Mouse (Mus musculus): ENCODE results near the gene Gm10134. TPM values are rescaled to one million over a fixed set of nuclear protein-coding genes. Genes with fewer than 3 reads are reported as not detected.

Gm10134 gene
- polyA plus RNA-seq, 1 experiment from 2014 or later = 2.6 TPM

DNA sequence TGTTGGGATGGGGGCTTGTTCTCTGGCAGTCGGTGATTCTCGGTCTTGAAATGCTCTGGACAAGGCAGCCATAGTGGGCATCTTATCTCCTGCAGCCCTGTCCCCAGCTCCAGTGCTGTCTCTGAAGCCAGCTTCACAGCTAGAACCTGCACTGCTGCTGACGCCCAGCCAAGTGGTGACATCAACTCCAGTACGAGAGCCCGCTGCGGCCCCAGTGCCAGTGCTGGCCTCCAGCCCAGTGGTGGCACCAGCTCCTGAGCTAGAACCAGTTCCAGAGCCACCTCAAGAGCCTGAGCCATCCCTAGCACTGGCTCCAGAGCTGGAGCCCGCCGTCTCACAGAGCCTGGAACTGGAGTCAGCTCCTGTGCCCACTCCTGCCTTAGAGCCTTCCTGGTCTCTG is 38.0 kb downstream of the Gm10134 start:
- no peaks in the 10 kb centered on the region for H3K9me3 ChIP-seq (ENCODE audit: control insufficient read depth, low read length)
- WGBS = 87% methylated on average over 8 of the region's 8 CpGs
- peaks cover 22% of the 10 kb centered on the region for H3K4me1 ChIP-seq (ENCODE audit: control insufficient read depth, insufficient read depth, low read depth, low read length)
- peaks cover 49% of the 10 kb centered on the region for H3K36me3 ChIP-seq (ENCODE audit: control insufficient read depth, insufficient read depth, low read length)
- H3K27me3 ChIP-seq (replicated peaks; ENCODE audit: control insufficient read depth, insufficient read depth, low read length) = no peaks in the 10 kb centered on the region
- no peak overlapping the region for H3K4me3 ChIP-seq (ENCODE audit: low read length)
- H3K27ac ChIP-seq (ENCODE audit: low read depth, low read length) = no peak overlapping the region
- no peak overlapping the region for H3K9ac ChIP-seq (ENCODE audit: low read depth, low read length)
- H3K4me2 ChIP-seq (ENCODE audit: low read length) = no peak overlapping the region
- ATAC-seq = no peak

DNA sequence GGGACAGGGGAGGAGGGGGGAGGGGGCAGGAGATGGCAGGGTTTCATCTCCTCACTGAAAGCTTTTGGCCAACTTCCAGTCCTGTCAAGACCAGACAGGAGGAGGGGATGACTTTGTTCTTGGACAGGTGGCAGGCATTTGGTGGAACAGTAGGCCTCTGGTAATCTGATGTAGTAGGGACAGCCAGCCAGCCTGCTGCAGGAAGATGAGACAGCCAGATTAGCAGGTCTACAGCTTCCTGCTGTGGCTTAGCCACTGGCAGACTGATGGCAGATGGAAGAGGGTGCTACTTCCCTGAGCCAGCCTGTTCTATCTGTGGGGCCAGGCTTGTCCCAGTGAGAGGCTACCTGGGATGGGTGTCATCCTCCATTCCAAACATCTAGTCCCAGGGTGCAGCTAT is 40.1 kb downstream of the Gm10134 start:
- peaks cover 2% of the 10 kb centered on the region; the same call in 1 of the 2 replicates for H3K4me1 ChIP-seq (ENCODE audit: control insufficient read depth, insufficient read depth, low read depth, low read length)
- no peaks in the 10 kb centered on the region for H3K9me3 ChIP-seq (ENCODE audit: control insufficient read depth, low read length)
- H3K27ac ChIP-seq (ENCODE audit: low read depth, low read length) = peak overlapping the region; percentile 63; the same call in 1 of the 2 replicates

DNA sequence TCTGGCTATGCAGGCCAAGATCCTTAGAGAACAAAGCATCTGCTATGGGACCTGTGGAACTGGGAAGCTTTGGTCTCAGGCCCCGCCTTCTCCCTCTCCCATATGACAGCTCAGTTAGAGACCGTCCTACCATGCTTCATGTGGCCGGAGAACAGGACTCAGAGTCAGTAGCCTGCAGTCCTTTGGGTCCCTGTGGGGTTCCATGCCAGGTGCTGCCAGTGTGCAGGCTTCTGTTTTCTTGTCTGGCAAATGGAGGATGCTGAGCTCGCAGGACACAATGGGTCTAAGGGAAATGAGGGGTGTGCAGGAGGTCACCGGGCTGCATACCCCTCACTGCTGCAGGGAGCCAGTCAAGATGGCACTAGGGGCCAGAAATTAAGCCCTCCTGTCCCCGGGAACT is 40.7 kb downstream of the Gm10134 start:
- no peaks in the 10 kb centered on the region for H3K27me3 ChIP-seq (replicated peaks; ENCODE audit: control insufficient read depth, insufficient read depth, low read length)
- peak overlapping the region; percentile 60; the same call in 1 of the 2 replicates for H3K27ac ChIP-seq (ENCODE audit: low read depth, low read length)
- H3K4me3 ChIP-seq (ENCODE audit: low read length) = no peak overlapping the region
- H3K36me3 ChIP-seq (ENCODE audit: control insufficient read depth, insufficient read depth, low read length) = peaks cover 76% of the 10 kb centered on the region
- 75% methylated on average over 6 of the region's 6 CpGs for WGBS
- ATAC-seq = no peak; the same call in 1 of the 2 replicates
- H3K4me1 ChIP-seq (ENCODE audit: control insufficient read depth, insufficient read depth, low read depth, low read length) = no peaks in the 10 kb centered on the region
- H3K9me3 ChIP-seq (ENCODE audit: control insufficient read depth, low read length) = no peaks in the 10 kb centered on the region
- H3K4me2 ChIP-seq (ENCODE audit: low read length) = no peak overlapping the region
- H3K9ac ChIP-seq (ENCODE audit: low read depth, low read length) = no peak overlapping the region

More for the DNA sequence above, 40.1 kb downstream of the Gm10134 start:
- no peak overlapping the region for H3K4me3 ChIP-seq (ENCODE audit: low read length)
- H3K9ac ChIP-seq (ENCODE audit: low read depth, low read length) = no peak overlapping the region
- H3K4me2 ChIP-seq (ENCODE audit: low read length) = no peak overlapping the region
- H3K36me3 ChIP-seq (ENCODE audit: control insufficient read depth, insufficient read depth, low read length) = peaks cover 70% of the 10 kb centered on the region
- peak; percentile 10; the same call in 1 of the 2 replicates for ATAC-seq
- H3K27me3 ChIP-seq (replicated peaks; ENCODE audit: control insufficient read depth, insufficient read depth, low read length) = no peaks in the 10 kb centered on the region

DNA sequence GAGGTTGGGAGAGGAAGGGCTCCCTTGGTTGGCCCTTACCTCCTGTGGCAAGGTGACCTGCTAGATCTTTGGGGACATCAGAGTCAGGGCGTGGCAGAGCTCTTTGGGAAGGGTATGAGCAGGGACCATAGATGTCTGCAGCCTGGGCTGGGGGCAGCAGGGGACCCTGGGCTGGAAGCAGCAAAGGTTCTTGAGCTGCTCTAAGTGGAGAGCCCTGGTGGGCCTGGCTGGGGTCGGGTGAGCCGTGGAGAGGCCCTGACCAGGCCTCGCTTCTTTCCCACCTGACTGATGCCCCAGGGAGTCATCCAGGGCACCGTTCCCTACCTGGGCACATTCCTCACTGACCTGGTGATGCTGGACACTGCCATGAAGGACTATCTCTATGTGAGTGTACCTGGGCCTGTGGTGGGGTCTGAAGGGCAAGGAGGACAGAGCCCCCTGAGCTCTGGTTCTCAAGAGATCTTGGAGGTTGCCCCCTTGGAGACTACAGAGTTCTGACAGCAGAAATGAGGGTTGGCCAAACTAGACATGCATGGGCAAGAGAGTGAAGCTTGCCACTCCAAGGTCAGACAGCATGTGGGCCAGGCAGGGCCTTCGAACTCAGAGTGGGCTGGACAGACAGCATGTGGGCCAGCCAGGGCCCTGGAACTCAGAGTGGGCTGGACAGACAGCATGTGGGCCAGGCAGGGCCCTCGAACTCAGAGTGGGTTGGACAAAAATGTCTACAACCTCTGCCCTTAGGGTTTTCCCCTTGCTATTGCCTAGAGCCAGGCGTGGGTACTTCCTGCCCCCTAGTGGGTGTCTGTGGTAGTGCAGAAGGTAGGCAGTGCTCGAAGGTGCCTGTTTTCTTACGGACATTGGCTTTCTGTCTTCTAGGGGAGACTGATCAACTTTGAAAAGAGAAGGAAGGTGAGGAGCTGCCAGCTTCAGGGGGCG is 41.6 kb downstream of the Gm10134 start:
- H3K27ac ChIP-seq (ENCODE audit: low read depth, low read length) = peak overlapping the region; percentile 6; the same call in 1 of the 2 replicates
- WGBS = 56% methylated on average over 11 of the region's 11 CpGs
- no peaks in the 10 kb centered on the region for H3K9me3 ChIP-seq (ENCODE audit: control insufficient read depth, low read length)
- H3K9ac ChIP-seq (ENCODE audit: low read depth, low read length) = no peak overlapping the region
- no peaks in the 10 kb centered on the region for H3K27me3 ChIP-seq (replicated peaks; ENCODE audit: control insufficient read depth, insufficient read depth, low read length)
- H3K4me2 ChIP-seq (ENCODE audit: low read length) = no peak overlapping the region
- H3K36me3 ChIP-seq (ENCODE audit: control insufficient read depth, insufficient read depth, low read length) = peaks cover 77% of the 10 kb centered on the region
- peak; percentile 18 for ATAC-seq
- H3K4me1 ChIP-seq (ENCODE audit: control insufficient read depth, insufficient read depth, low read depth, low read length) = no peaks in the 10 kb centered on the region
- H3K4me3 ChIP-seq (ENCODE audit: low read length) = no peak overlapping the region

DNA sequence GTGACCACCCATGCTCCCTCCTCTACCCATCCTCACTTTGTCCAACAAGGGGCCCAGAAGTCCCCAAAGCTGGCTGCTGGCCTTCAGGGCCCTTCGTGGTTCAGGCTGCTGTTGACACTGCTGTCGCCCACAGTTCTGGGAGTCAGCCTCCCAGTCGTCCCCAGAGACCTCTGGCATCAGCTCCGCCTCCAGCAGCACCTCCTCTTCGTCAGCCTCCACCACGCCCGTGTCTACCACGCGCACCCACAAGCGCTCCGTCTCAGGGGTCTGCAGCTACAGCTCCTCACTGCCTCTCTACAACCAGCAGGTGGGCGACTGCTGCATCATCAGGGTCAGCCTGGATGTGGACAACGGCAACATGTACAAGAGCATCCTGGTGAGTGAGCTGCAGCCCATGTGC is 43.3 kb downstream of the Gm10134 start:
- no peak for ATAC-seq
- no peaks in the 10 kb centered on the region for H3K9me3 ChIP-seq (ENCODE audit: control insufficient read depth, low read length)
- WGBS = 93% methylated on average over 13 of the region's 13 CpGs

DNA sequence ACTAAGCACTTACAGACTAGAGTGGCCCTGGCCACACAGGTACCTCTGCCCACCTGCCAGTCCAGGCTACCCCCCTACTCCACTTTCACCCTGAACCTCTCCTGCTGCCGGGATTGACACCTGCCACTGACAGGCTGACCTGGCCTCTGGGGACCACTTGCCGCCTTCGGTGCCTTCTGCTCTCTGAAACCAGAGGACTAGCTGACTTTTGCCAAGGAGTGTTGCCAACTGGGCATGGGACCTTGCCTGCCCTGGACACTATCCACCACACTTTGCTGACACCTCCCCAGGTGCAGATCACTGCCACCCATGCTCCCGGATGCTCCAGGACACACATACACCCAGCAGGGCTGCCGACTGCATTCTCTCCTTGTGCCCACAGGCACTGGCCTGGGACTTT is 46.4 kb downstream of the Gm10134 start:
- Histone ChIP-seq H3K9me3 (ENCODE audit: control insufficient read depth, low read length) (no peaks in the 10 kb centered on the region), H3K27me3 (replicated peaks; ENCODE audit: control insufficient read depth, insufficient read depth, low read length) (no peaks in the 10 kb centered on the region), H3K4me1 (ENCODE audit: control insufficient read depth, insufficient read depth, low read depth, low read length) (no peaks in the 10 kb centered on the region), H3K4me2 (ENCODE audit: low read length) (no peak overlapping the region), H3K4me3 (ENCODE audit: low read length) (no peak overlapping the region), H3K36me3 (ENCODE audit: control insufficient read depth, insufficient read depth, low read length) (peaks cover 65% of the 10 kb centered on the region), H3K9ac (ENCODE audit: low read depth, low read length) (no peak overlapping the region), H3K27ac (ENCODE audit: low read depth, low read length) (no peak overlapping the region)
- WGBS = 90% methylated on average over 5 of the region's 5 CpGs
- ATAC-seq = no peak

More for the DNA sequence above, 43.3 kb downstream of the Gm10134 start:
- peaks cover 71% of the 10 kb centered on the region for H3K36me3 ChIP-seq (ENCODE audit: control insufficient read depth, insufficient read depth, low read length)
- no peak overlapping the region for H3K27ac ChIP-seq (ENCODE audit: low read depth, low read length)
- no peaks in the 10 kb centered on the region for H3K4me1 ChIP-seq (ENCODE audit: control insufficient read depth, insufficient read depth, low read depth, low read length)
- H3K4me2 ChIP-seq (ENCODE audit: low read length) = no peak overlapping the region
- H3K27me3 ChIP-seq (replicated peaks; ENCODE audit: control insufficient read depth, insufficient read depth, low read length) = no peaks in the 10 kb centered on the region
- H3K9ac ChIP-seq (ENCODE audit: low read depth, low read length) = no peak overlapping the region
- no peak overlapping the region for H3K4me3 ChIP-seq (ENCODE audit: low read length)

Other genes starting within 250 kb of the Gm10134 start
- gene Ppp1r26, start 59.3 kb upstream of the Gm10134 start, polyA plus RNA-seq (2015; fragmentation: Nextera tagmentation; extraction: Ambion mirVana) = 14.5 and 17.4 TPM in 2 replicates
- 3.0 and 4.5 TPM in 2 replicates for gene 1700007K13Rik, start 39.8 kb upstream of the Gm10134 start, polyA plus RNA-seq (2015; fragmentation: Nextera tagmentation; extraction: Ambion mirVana)
- gene Mrps2, start 38.0 kb upstream of the Gm10134 start, polyA plus RNA-seq (2015; fragmentation: Nextera tagmentation; extraction: Ambion mirVana) = 48.2 and 51.4 TPM in 2 replicates
- 1.7 and 2.0 TPM in 2 replicates for gene Gbgt1, start 9.2 kb upstream of the Gm10134 start, polyA plus RNA-seq (2015; fragmentation: Nextera tagmentation; extraction: Ambion mirVana)
- 75.0 and 84.9 TPM in 2 replicates for gene Ralgds, start 7.0 kb downstream of the Gm10134 start, polyA plus RNA-seq (2015; fragmentation: Nextera tagmentation; extraction: Ambion mirVana)
- gene Cel, start 57.3 kb downstream of the Gm10134 start, polyA plus RNA-seq (2015; fragmentation: Nextera tagmentation; extraction: Ambion mirVana) = not detected in 2 replicates
- 39.5 and 44.1 TPM in 2 replicates for gene Gtf3c5, start 77.7 kb downstream of the Gm10134 start, polyA plus RNA-seq (2015; fragmentation: Nextera tagmentation; extraction: Ambion mirVana)
- not detected in 2 replicates for gene Gfi1b, start 115.9 kb downstream of the Gm10134 start, polyA plus RNA-seq (2015; fragmentation: Nextera tagmentation; extraction: Ambion mirVana)
- 28.8 and 30.6 TPM in 2 replicates for gene Tsc1, start 135.1 kb downstream of the Gm10134 start, polyA plus RNA-seq (2015; fragmentation: Nextera tagmentation; extraction: Ambion mirVana)
- 3.2 and 3.4 TPM in 2 replicates for gene Spaca9, start 193.6 kb downstream of the Gm10134 start, polyA plus RNA-seq (2015; fragmentation: Nextera tagmentation; extraction: Ambion mirVana)
- gene Ak8, start 194.1 kb downstream of the Gm10134 start, polyA plus RNA-seq (2015; fragmentation: Nextera tagmentation; extraction: Ambion mirVana) = 2.9 and 3.3 TPM in 2 replicates

Measured in hindbrain, embryonic 16.5 days (tissue).